Mouse (Mus musculus) olfactory bulb, adult 2 months (tissue): ENCODE measurements at regions not wholly inside any gene's neighbourhood (a gene's known extent, or its start where the extent isn't known, plus 50 kb on each side); places are given as distances from the start of the nearest gene placed in this dataset.

Source experiments
- H3K27ac ChIP-seq: fragments of 200-500 bp; 2 replicates; pipeline ENCODE4 v1.5.1; 2012; ENCODE audit warnings: low read depth, low read length; ENCODE audit not compliant: insufficient read depth
- H3K4me1 ChIP-seq: fragments of 200-500 bp; 2 replicates; pipeline ENCODE4 v1.6.1; 2012; ENCODE audit warnings: low read length; ENCODE audit not compliant: control insufficient read depth, insufficient read depth
- H3K4me3 ChIP-seq: fragments of 200-500 bp; 2 replicates; pipeline ENCODE4 v1.5.1; 2012; ENCODE audit warnings: mild to moderate bottlenecking, low read depth, low read length, moderate library complexity; ENCODE audit not compliant: insufficient read depth
- CTCF ChIP-seq: fragments of 200-500 bp; IDR thresholded peaks from 2 replicates; pipeline ENCODE4 v1.5.1; 2012; ENCODE audit warnings: low read depth, mild to moderate bottlenecking, low read length, moderate library complexity; ENCODE audit not compliant: insufficient read depth
- POLR2A ChIP-seq: fragments of 200-500 bp; IDR thresholded peaks from 2 replicates; pipeline ENCODE4 v1.6.1; 2012; ENCODE audit warnings: mild to moderate bottlenecking, low read depth, low read length, moderate library complexity; ENCODE audit not compliant: insufficient read depth
- WGBS: fragments of 180-500 bp; shearing (Covaris S2); methylation state at CpG from one replicate; pipeline ENCODE4 v1.1.7; 2018; 5-methylcytosine and 5-hydroxymethylcytosine counted together

- Histone ChIP-seq H3K4me1 (no peaks in the 10 kb centered on the region), H3K4me3 (no peak overlapping the region), H3K27ac (no peak overlapping the region)
- 49% methylated on average over 12 of the region's 12 CpGs for WGBS
- no peak for TF ChIP-seq CTCF
- no peak for TF ChIP-seq POLR2A
These were observed 195.4 kb downstream of the Tmem38b start for GRCm38 (mm10) chr4:54021069-54021829.

- TF ChIP-seq CTCF (no peak), POLR2A (no peak)
- no peaks in the 10 kb centered on the region for H3K4me1 ChIP-seq
- 35% methylated on average over 6 of the region's 6 CpGs for WGBS
- no peak overlapping the region for H3K27ac ChIP-seq
- no peak overlapping the region for H3K4me3 ChIP-seq
These were observed 196.1 kb downstream of the Tmem38b start for GRCm38 (mm10) chr4:54021861-54022385.

DNA sequence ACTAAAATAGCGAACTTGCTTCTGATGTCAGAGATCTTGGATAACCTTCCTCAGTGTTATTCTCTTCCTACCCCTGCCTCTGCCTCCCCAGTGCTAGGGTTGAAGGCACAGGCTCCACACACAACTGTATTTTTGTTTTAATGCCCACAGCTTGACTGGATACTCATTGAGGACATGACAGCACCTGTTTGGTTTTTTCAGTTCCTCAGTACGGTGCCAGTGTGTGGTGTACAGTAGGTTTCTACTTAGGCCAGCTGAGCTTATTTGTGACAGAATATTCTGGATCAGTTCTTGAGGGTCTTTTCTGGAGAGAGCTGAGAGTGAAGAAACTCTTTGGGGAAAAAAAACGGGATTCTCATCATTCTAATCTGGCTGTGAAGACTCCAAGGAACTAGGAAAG is 201.1 kb downstream of the Tmem38b start:
- WGBS = 86% methylated on average over 3 of the region's 3 CpGs
- TF ChIP-seq CTCF = no peak
- no peak for TF ChIP-seq POLR2A

DNA sequence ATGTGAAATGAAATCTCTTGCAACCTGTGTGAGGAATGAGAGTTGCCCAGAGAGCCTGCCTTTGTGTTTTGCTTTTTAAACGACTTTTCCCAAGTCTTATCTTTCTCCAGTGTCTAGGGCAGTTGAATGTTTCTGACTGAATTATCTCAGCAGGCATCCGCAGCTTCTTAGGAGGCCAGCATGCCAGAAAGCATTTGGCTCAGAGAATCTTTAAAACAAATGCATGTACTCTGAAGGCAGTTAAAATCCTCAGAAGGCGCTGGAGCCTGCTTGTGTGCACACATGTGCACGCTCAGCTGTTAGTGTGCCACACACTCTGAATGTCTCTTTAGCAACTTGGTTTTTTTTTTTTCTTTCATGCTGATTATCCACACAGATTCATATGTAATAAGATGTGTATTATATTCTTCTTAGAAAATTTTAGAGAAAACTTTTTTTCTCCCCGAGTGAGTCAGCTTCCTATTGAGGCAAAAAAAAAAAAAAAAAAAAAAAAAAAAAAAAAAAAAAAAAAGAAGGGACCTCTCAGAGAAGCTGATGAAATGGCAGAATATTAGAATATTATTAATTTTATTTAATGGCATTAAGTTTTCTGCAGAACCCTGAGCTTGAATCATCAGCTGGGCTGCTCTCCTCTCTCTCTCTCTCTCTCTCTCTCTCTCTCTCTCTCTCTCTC is 201.9 kb downstream of the Tmem38b start:
- TF ChIP-seq POLR2A = no peak
- no peak for TF ChIP-seq CTCF
- H3K4me1 ChIP-seq = no peaks in the 10 kb centered on the region
- H3K4me3 ChIP-seq = no peak overlapping the region
- WGBS = 17% methylated on average over 5 of the region's 5 CpGs
- H3K27ac ChIP-seq = no peak overlapping the region

More for the DNA sequence above, 201.1 kb downstream of the Tmem38b start:
- H3K4me3 ChIP-seq = no peak overlapping the region
- H3K27ac ChIP-seq = no peak overlapping the region
- no peaks in the 10 kb centered on the region for H3K4me1 ChIP-seq

DNA sequence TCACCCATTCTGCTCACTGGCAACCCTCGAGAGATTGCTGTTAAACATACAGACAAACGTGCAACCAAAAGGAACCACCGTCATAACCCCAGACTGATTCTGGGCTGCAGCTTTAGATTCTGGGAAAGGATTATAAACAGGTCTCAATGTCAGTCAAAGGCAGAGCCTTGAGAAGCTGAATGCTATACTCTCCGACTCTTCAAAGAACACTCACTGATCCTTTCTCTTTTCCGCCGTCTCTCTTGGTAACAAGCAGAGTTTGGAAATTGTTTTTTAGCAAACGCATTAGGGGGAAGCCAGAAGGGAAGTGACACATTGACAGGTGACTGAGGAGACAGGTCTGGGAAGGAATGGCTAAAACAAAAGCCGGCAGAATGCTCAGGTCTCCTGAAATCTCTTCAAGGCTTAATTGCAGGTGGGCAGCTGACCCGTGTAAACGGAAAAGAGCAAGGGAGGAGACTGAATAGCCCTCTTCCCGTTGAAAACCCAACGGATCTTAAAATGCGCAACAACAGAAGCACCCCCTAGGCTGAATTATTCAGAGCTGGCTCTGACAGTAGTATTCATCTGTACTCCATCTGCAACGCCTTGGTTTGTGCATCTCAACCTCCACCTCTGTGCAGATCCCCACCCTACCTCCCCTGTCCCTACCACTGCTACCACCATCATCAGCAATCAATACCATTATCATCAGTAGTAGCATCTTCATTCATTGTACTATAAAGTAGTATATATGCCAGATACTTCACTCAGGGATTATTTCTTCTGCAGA is 219.6 kb downstream of the Tmem38b start:
- TF ChIP-seq CTCF (no peak), POLR2A (no peak)
- H3K4me3 ChIP-seq = no peak overlapping the region
- H3K27ac ChIP-seq = no peak overlapping the region
- 39% methylated on average over 14 of the region's 14 CpGs for WGBS
- no peaks in the 10 kb centered on the region for H3K4me1 ChIP-seq

DNA sequence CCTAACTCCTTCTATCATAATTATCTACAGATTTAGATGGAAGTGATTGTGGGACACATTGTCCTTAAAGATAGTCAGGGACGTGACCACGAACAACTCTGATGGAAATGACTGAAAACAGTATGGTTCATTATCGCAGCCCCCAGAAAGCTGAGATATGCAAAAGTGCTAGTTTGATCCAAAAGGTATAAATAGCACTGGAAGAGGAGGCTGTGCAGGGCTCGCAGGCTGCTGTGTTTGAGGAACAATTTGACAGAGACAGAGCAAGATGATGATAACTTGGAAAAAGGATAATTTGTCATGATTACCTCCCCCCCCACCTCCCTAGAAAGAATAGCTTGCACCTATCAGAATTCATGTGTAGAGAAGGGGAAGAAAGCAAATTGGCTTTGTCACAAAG is 238.5 kb downstream of the Tmem38b start:
- 64% methylated on average over 4 of the region's 4 CpGs for WGBS
- TF ChIP-seq CTCF (no peak), POLR2A (no peak)
- H3K4me1 ChIP-seq = no peaks in the 10 kb centered on the region
- H3K27ac ChIP-seq = no peak overlapping the region
- H3K4me3 ChIP-seq = no peak overlapping the region

- H3K4me3 ChIP-seq = no peak overlapping the region
- no peak for TF ChIP-seq POLR2A
- peaks cover 3% of the 10 kb centered on the region; the same call in 1 of the 2 replicates for H3K4me1 ChIP-seq
- H3K27ac ChIP-seq = no peak overlapping the region
- 68% methylated on average over 4 of the region's 4 CpGs for WGBS
These were observed 246.1 kb downstream of the Tmem38b start for GRCm38 (mm10) chr4:54071951-54072350.

- H3K4me1 ChIP-seq = peaks cover 3% of the 10 kb centered on the region; the same call in 1 of the 2 replicates
- WGBS = 72% methylated on average over 3 of the region's 3 CpGs
- H3K27ac ChIP-seq = no peak overlapping the region
- H3K4me3 ChIP-seq = no peak overlapping the region
- TF ChIP-seq POLR2A = no peak
- no peak for TF ChIP-seq CTCF
These were observed 246.6 kb downstream of the Tmem38b start for GRCm38 (mm10) chr4:54072482-54072881.

GRCm38 (mm10) chr4:54072932-54073331 is 247.1 kb downstream of the Tmem38b start:
- 24% methylated on average over 10 of the region's 10 CpGs for WGBS
- H3K4me3 ChIP-seq = no peak overlapping the region

More at GRCm38 (mm10) chr4:54072932-54073331, 247.1 kb downstream of the Tmem38b start:
- H3K27ac ChIP-seq = no peak overlapping the region
- TF ChIP-seq POLR2A = no peak
- peaks cover 3% of the 10 kb centered on the region; the same call in 1 of the 2 replicates for H3K4me1 ChIP-seq
